Mouse (Mus musculus): ENCODE results near the gene Osbpl9.

Osbpl9 gene

GRCm38 (mm10) chr4:109043294-109043693, 158.8 kb downstream of the Osbpl9 start:
- DNase-seq (ENCODE audit: low spot score in 2 of 2), result no peak

GRCm38 (mm10) chr4:109042739-109043138, 159.3 kb downstream of the Osbpl9 start:
- DNase-seq (ENCODE audit: low spot score in 2 of 2), result no peak

GRCm38 (mm10) chr4:109036327-109036726, 165.7 kb downstream of the Osbpl9 start:
- DNase-seq (ENCODE audit: low spot score in 2 of 2), result peak in 1 of 2 experiments; percentile 18

GRCm38 (mm10) chr4:109030266-109030665, 171.8 kb downstream of the Osbpl9 start:
- DNase-seq (ENCODE audit: low spot score in 2 of 2), result no peak

GRCm38 (mm10) chr4:109029857-109030256, 172.2 kb downstream of the Osbpl9 start:
- DNase-seq (ENCODE audit: low spot score in 2 of 2), result no peak

GRCm38 (mm10) chr4:109026543-109026942, 175.5 kb downstream of the Osbpl9 start:
- DNase-seq (ENCODE audit: low spot score in 2 of 2), result no peak

GRCm38 (mm10) chr4:109025061-109025460, 177.0 kb downstream of the Osbpl9 start:
- DNase-seq (ENCODE audit: low spot score in 2 of 2), result no peak

- DNase-seq (ENCODE audit: low spot score in 2 of 2), result no peak
Measured at GRCm38 (mm10) chr4:109021976-109022375, 180.1 kb downstream of the Osbpl9 start.

- DNase-seq (ENCODE audit: low spot score in 2 of 2), result no peak
Measured at GRCm38 (mm10) chr4:109019301-109019700, 182.8 kb downstream of the Osbpl9 start.

- DNase-seq (ENCODE audit: low spot score in 2 of 2), result no peak
Measured at GRCm38 (mm10) chr4:109017441-109017840, 184.6 kb downstream of the Osbpl9 start.

- no peak for DNase-seq (ENCODE audit: low spot score in 2 of 2)
Measured at GRCm38 (mm10) chr4:109014091-109014490, 188.0 kb downstream of the Osbpl9 start.
